19 mouse cellular contexts compared by ENCODE assay signal in the genomic region with DNA sequence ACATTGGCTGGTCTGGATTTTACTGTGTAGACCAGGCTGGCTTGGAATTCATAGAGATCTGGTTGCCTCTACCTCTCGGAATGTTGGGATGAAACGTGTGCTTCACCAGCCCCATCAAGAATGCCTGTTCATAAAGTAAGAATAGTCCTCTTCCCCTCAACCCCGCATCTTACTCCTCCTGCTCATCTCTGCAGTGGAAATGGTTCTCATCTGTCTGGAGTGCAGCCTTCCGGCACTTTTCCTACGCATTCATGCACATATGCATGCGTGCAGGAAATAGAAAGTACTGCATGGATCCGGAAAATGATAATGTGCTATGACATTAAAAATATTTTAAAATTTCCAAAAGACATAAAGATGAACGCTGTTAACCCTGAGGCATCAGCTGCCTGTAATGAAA.
DNase-seq lines count a peak whose midpoint lies in the region; ATAC-seq and TF ChIP-seq lines count a peak whose summit lies in the region.
"Had no signal": no experiment of that assay in that cellular context is flagged by ENCODE, and none has a peak within 500 bp of the region (broad histone marks: within the 10 kb centered on the region; RNA-seq: fewer than 3 reads in every experiment).

No protein-coding gene starts in this region.

- no peak overlapping the region for H3K4me3 ChIP-seq in layer of hippocampus, adult 2 months
- H3K4me3 ChIP-seq: forebrain, embryonic 10.5 days; forebrain, embryonic 13.5 days; heart, embryonic 12.5 days; heart, embryonic 15.5 days; hindbrain, embryonic 10.5 days had no signal

- H3K27ac ChIP-seq in layer of hippocampus, adult 2 months = peak overlapping the region; percentile 40; the same call in 1 of the 2 replicates
- H3K27ac ChIP-seq: forebrain, embryonic 10.5 days; forebrain, embryonic 13.5 days; heart, embryonic 15.5 days; hindbrain, embryonic 10.5 days had no signal

- DNase-seq in frontal cortex, postnatal 10 days (ENCODE audit: low spot score in 2 of 2) = no peak
- DNase-seq in layer of hippocampus, adult 2 months (ENCODE audit: low spot score in 2 of 2) = no peak
- DNase-seq in layer of hippocampus, adult 8-10 months (ENCODE audit: low spot score in 2 of 2) = no peak
- peak; percentile 58 for DNase-seq in brain, adult 2 months (ENCODE audit: low read depth, low spot score)
- DNase-seq in thymus, adult 18-20 months = no peak
- DNase-seq: adrenal gland, adult 2 months; adrenal gland, postnatal 14 days; gastrocnemius, postnatal 25 days had no signal

- no peak for TF ChIP-seq CTCF in layer of hippocampus, adult 2 months (conservative IDR thresholded peaks at IDR 0.05)

- peak; percentile 3; the same call in 1 of the 2 replicates for ATAC-seq in frontal cortex, adult (ENCODE audit: low TSS enrichment)
- ATAC-seq: CD4-positive, CD25-positive, alpha-beta regulatory T cell, adult 4 months; forebrain, embryonic 13.5 days; forebrain, embryonic 16.5 days; hindbrain, embryonic 16.5 days; inflammation-experienced regulatory T-cells, adult 6 months; intestine, embryonic 16.5 days had no signal
